Mouse (Mus musculus) midbrain, postnatal 0 days (tissue): ENCODE measurements around the gene Ankk1. TPM values are rescaled to one million over a fixed set of nuclear protein-coding genes. Genes with fewer than 3 reads are reported as not detected.

Experiments
- ATAC-seq: fragments of 200-750 bp; cut with Nextera tagmentation; 2 replicates; pipeline ENCODE4 v1.8.0; 2017; ENCODE audit warnings: moderate number of reproducible peaks, mild to moderate bottlenecking, moderate TSS enrichment, moderate library complexity; ENCODE audit not compliant: low FRiP score
- DNase-seq: peaks from one replicate; pipeline ENCODE4 v3.0.0-alpha.2; 2015; ENCODE audit warnings: low spot score
- H3K27ac ChIP-seq: fragments of 300-500 bp; sonication (generic); 2 replicates; pipeline ENCODE4 v1.5.1; 2014; ENCODE audit warnings: low read depth, mild to moderate bottlenecking, low read length, mixed read lengths
- H3K27me3 ChIP-seq: fragments of 300-500 bp; sonication (generic); 2 replicates; pipeline ENCODE4 v1.6.1; 2014; ENCODE audit warnings: low read length, control low read depth, mixed read lengths; ENCODE audit not compliant: insufficient read depth
- H3K36me3 ChIP-seq: fragments of 300-500 bp; sonication (generic); 2 replicates; pipeline ENCODE4 v1.6.1; 2014; ENCODE audit warnings: low read length, control low read depth, mixed read lengths; ENCODE audit not compliant: insufficient read depth
- H3K4me1 ChIP-seq: fragments of 300-500 bp; sonication (generic); 2 replicates; pipeline ENCODE4 v1.6.1; 2014; ENCODE audit warnings: mild to moderate bottlenecking, control low read depth, antibody characterized with exemption, low read length, mixed read lengths; ENCODE audit not compliant: insufficient read depth
- H3K4me2 ChIP-seq: fragments of 300-500 bp; sonication (generic); 2 replicates; pipeline ENCODE4 v1.6.1; 2014; ENCODE audit warnings: low read depth, mild to moderate bottlenecking, low read length, mixed read lengths; ENCODE audit not compliant: poor library complexity, severe bottlenecking
- H3K4me3 ChIP-seq: fragments of 300-500 bp; sonication (generic); 2 replicates; pipeline ENCODE4 v1.5.1; 2014; ENCODE audit warnings: low read depth, mild to moderate bottlenecking, low read length, moderate library complexity
- H3K9ac ChIP-seq: fragments of 300-500 bp; sonication (generic); replicated peaks from 2 replicates; pipeline ENCODE4 v1.6.1; 2014; ENCODE audit warnings: mild to moderate bottlenecking, low read length, moderate library complexity, mixed read lengths; ENCODE audit not compliant: poor library complexity, severe bottlenecking
- H3K9me3 ChIP-seq: fragments of 300-500 bp; sonication (generic); 2 replicates; pipeline ENCODE4 v1.6.1; 2016; ENCODE audit warnings: low read length, control low read depth
- CTCF ChIP-seq: IDR thresholded peaks from 2 replicates; pipeline ENCODE4 v1.5.1; 2016; ENCODE audit warnings: antibody characterized with exemption, mild to moderate bottlenecking
- WGBS: fragments of 180-500 bp; shearing (Covaris S2); extraction: QIAGEN DNeasy Blood & Tissue Kit; methylation state at CpG from one replicate; pipeline ENCODE4 v1.1.7; 2014; 5-methylcytosine and 5-hydroxymethylcytosine counted together
- polyA plus RNA-seq: library from polyadenylated mRNA; unstranded; fragments of >200 nt; fragmentation: Nextera tagmentation; extraction: Ambion mirVana; gene quantifications from 2 replicates; pipeline ENCODE4 v1.2.1, GENCODE M21; 2015
- total RNA-seq: library from RNA; depleted of rRNA; stranded (reverse); fragments of >200 nt; gene quantifications from 2 replicates; pipeline ENCODE4 v1.2.3, GENCODE M21; 2014

Gene Ankk1
- total and polyA plus RNA-seq, 2 experiments from 2014 or later, result not detected

- H3K4me1 ChIP-seq, result no peaks in the 10 kb centered on the region
- no peak for DNase-seq
- no peak for TF ChIP-seq CTCF
- no peaks in the 10 kb centered on the region for H3K27me3 ChIP-seq
- no peak overlapping the region for H3K4me2 ChIP-seq
- WGBS, result 86% methylated on average over 3 of the region's 3 CpGs
- H3K36me3 ChIP-seq, result no peaks in the 10 kb centered on the region
- ATAC-seq, result no peak
- H3K4me3 ChIP-seq, result no peak overlapping the region
- no peak overlapping the region for H3K9ac ChIP-seq
- H3K27ac ChIP-seq, result no peak overlapping the region
- H3K9me3 ChIP-seq, result no peaks in the 10 kb centered on the region
Measured at GRCm38 (mm10) chr9:49450491-49450890, 23.7 kb upstream of the Ankk1 start.

GRCm38 (mm10) chr9:49442621-49443020 is 15.8 kb upstream of the Ankk1 start:
- no peak for TF ChIP-seq CTCF
- H3K9ac ChIP-seq, result no peak overlapping the region
- no peak overlapping the region for H3K4me3 ChIP-seq
- no peak for DNase-seq
- no peaks in the 10 kb centered on the region for H3K27me3 ChIP-seq
- no peaks in the 10 kb centered on the region for H3K36me3 ChIP-seq
- no peak overlapping the region for H3K4me2 ChIP-seq
- H3K9me3 ChIP-seq, result no peaks in the 10 kb centered on the region
- ATAC-seq, result no peak
- WGBS, result 64% methylated on average over 3 of the region's 3 CpGs
- H3K27ac ChIP-seq, result no peak overlapping the region
- H3K4me1 ChIP-seq, result no peaks in the 10 kb centered on the region

- ATAC-seq, result no peak
- Histone ChIP-seq H3K36me3 (no peaks in the 10 kb centered on the region), H3K4me2 (no peak overlapping the region), H3K27ac (no peak overlapping the region), H3K9me3 (no peaks in the 10 kb centered on the region), H3K4me3 (no peak overlapping the region), H3K27me3 (no peaks in the 10 kb centered on the region), H3K4me1 (no peaks in the 10 kb centered on the region), H3K9ac (no peak overlapping the region)
- TF ChIP-seq CTCF, result no peak
- no peak for DNase-seq
- 77% methylated on average over 5 of the region's 5 CpGs for WGBS
Measured at GRCm38 (mm10) chr9:49427478-49427877, 657 bp upstream of the Ankk1 start.

- Histone ChIP-seq H3K4me1 (no peaks in the 10 kb centered on the region), H3K9me3 (no peaks in the 10 kb centered on the region), H3K27me3 (no peaks in the 10 kb centered on the region), H3K4me3 (no peak overlapping the region), H3K36me3 (no peaks in the 10 kb centered on the region), H3K27ac (no peak overlapping the region), H3K9ac (no peak overlapping the region), H3K4me2 (no peak overlapping the region)
- WGBS, result 63% methylated on average over 1 of the region's 1 CpGs
- ATAC-seq (no peak), DNase-seq (no peak)
- TF ChIP-seq CTCF, result no peak
Measured at GRCm38 (mm10) chr9:49425585-49425984, 1.2 kb downstream of the Ankk1 start.

GRCm38 (mm10) chr9:49423866-49424265 is 3.0 kb downstream of the Ankk1 start:
- Histone ChIP-seq H3K4me2 (no peak overlapping the region), H3K9ac (no peak overlapping the region), H3K27ac (no peak overlapping the region), H3K4me1 (no peaks in the 10 kb centered on the region), H3K36me3 (no peaks in the 10 kb centered on the region), H3K27me3 (no peaks in the 10 kb centered on the region), H3K4me3 (no peak overlapping the region), H3K9me3 (no peaks in the 10 kb centered on the region)
- no peak for ATAC-seq
- no peak for TF ChIP-seq CTCF
- DNase-seq, result no peak
- 92% methylated on average over 5 of the region's 5 CpGs for WGBS

- no peaks in the 10 kb centered on the region for H3K27me3 ChIP-seq
- no peak overlapping the region for H3K4me2 ChIP-seq
- no peak overlapping the region for H3K9ac ChIP-seq
- H3K27ac ChIP-seq, result no peak overlapping the region
- H3K9me3 ChIP-seq, result no peaks in the 10 kb centered on the region
- ATAC-seq (no peak), DNase-seq (no peak)
- no peak overlapping the region for H3K4me3 ChIP-seq
- no peak for TF ChIP-seq CTCF
- WGBS, result 86% methylated on average over 5 of the region's 5 CpGs
- no peaks in the 10 kb centered on the region for H3K36me3 ChIP-seq
- H3K4me1 ChIP-seq, result no peaks in the 10 kb centered on the region
Measured at GRCm38 (mm10) chr9:49410621-49411020, 16.2 kb downstream of the Ankk1 start.
